Mouse (Mus musculus) heart, embryonic 12.5 days (tissue): ENCODE data around the gene Nkx1-2. TPM values are rescaled to one million over a fixed set of nuclear protein-coding genes. Genes with fewer than 3 reads are reported as not detected.

Experiments
- ATAC-seq: fragments of 200-750 bp; cut with Nextera tagmentation; 2 replicates; pipeline ENCODE4 v1.8.0; 2017; ENCODE audit warnings: moderate TSS enrichment, moderate library complexity; ENCODE audit not compliant: insufficient number of reproducible peaks, low FRiP score
- H3K27ac ChIP-seq: fragments of 300-500 bp; sonication (generic); 2 replicates; pipeline ENCODE4 v1.5.1; 2016; ENCODE audit warnings: mild to moderate bottlenecking, moderate library complexity; ENCODE audit not compliant: poor library complexity, severe bottlenecking
- H3K27me3 ChIP-seq: fragments of 300-500 bp; sonication (generic); replicated peaks from 2 replicates; pipeline ENCODE4 v1.6.1; 2016; ENCODE audit warnings: mild to moderate bottlenecking, moderate library complexity
- H3K36me3 ChIP-seq: fragments of 300-500 bp; sonication (generic); 2 replicates; pipeline ENCODE4 v1.6.1; 2016; ENCODE audit warnings: mild to moderate bottlenecking, moderate library complexity
- H3K4me1 ChIP-seq: fragments of 300-500 bp; sonication (generic); replicated peaks from 2 replicates; pipeline ENCODE4 v1.6.1; 2016; ENCODE audit warnings: mild to moderate bottlenecking
- H3K4me2 ChIP-seq: fragments of 300-500 bp; sonication (generic); 2 replicates; pipeline ENCODE4 v1.6.1; 2016; ENCODE audit warnings: mild to moderate bottlenecking, moderate library complexity
- H3K4me3 ChIP-seq: fragments of 300-500 bp; sonication (generic); 2 replicates; pipeline ENCODE4 v1.5.1; 2016; ENCODE audit warnings: mild to moderate bottlenecking
- H3K9ac ChIP-seq: fragments of 300-500 bp; sonication (generic); 2 replicates; pipeline ENCODE4 v1.6.1; 2016; ENCODE audit warnings: mild to moderate bottlenecking, moderate library complexity
- H3K9me3 ChIP-seq: fragments of 300-500 bp; sonication (generic); replicated peaks from 2 replicates; pipeline ENCODE4 v1.6.1; 2016; ENCODE audit warnings: mild to moderate bottlenecking, moderate library complexity
- WGBS: fragments of 180-500 bp; shearing (Covaris S2); methylation state at CpG from one replicate; pipeline ENCODE4 v1.1.7; 2016; 5-methylcytosine and 5-hydroxymethylcytosine counted together
- polyA plus RNA-seq: library from polyadenylated mRNA; unstranded; fragments of >200 nt; fragmentation: Nextera tagmentation; extraction: Ambion mirVana; gene quantifications from 2 replicates; pipeline ENCODE4 v1.2.1, GENCODE M21; 2016

The Nkx1-2 gene
- polyA plus RNA-seq, 1 experiment from 2014 or later = not detected

- 41% methylated on average over 3 of the region's 3 CpGs for WGBS
- ATAC-seq = no peak
- H3K4me1 ChIP-seq = 0 out of 2 replicates have a peak, but pooled peaks cover 4% of the 10 kb centered on the region
- no peaks in the 10 kb centered on the region for H3K27me3 ChIP-seq
- H3K27ac ChIP-seq = no peak overlapping the region
- H3K9ac ChIP-seq = no peak overlapping the region
- H3K4me2 ChIP-seq = no peak overlapping the region
- H3K36me3 ChIP-seq = peaks cover 74% of the 10 kb centered on the region
- no peak overlapping the region for H3K4me3 ChIP-seq
- no peaks in the 10 kb centered on the region for H3K9me3 ChIP-seq
These were observed 40.2 kb downstream of the Nkx1-2 start for GRCm38 (mm10) chr7:132559138-132559766.

GRCm38 (mm10) chr7:132558141-132558736 is 41.2 kb downstream of the Nkx1-2 start:
- H3K27ac ChIP-seq = no peak overlapping the region
- H3K4me3 ChIP-seq = no peak overlapping the region
- no peak overlapping the region for H3K9ac ChIP-seq
- peaks cover 64% of the 10 kb centered on the region for H3K36me3 ChIP-seq
- no peak for ATAC-seq
- H3K27me3 ChIP-seq = no peaks in the 10 kb centered on the region
- H3K4me2 ChIP-seq = no peak overlapping the region
- no peaks in the 10 kb centered on the region for H3K9me3 ChIP-seq
- H3K4me1 ChIP-seq = 0 out of 2 replicates have a peak, but pooled peaks cover 4% of the 10 kb centered on the region
- WGBS = 71% methylated on average over 7 of the region's 7 CpGs

- H3K9ac ChIP-seq = peak overlapping the region; percentile 25; the same call in 1 of the 2 replicates
- no peak for ATAC-seq
- H3K27ac ChIP-seq = no peak overlapping the region
- H3K36me3 ChIP-seq = peaks cover 47% of the 10 kb centered on the region
- H3K4me2 ChIP-seq = no peak overlapping the region
- no peaks in the 10 kb centered on the region for H3K9me3 ChIP-seq
- no peaks in the 10 kb centered on the region for H3K27me3 ChIP-seq
- 86% methylated on average over 5 of the region's 5 CpGs for WGBS
- 0 out of 2 replicates have a peak, but pooled peaks cover 4% of the 10 kb centered on the region for H3K4me1 ChIP-seq
- no peak overlapping the region for H3K4me3 ChIP-seq
These were observed 42.9 kb downstream of the Nkx1-2 start for GRCm38 (mm10) chr7:132556575-132556974.

GRCm38 (mm10) chr7:132555911-132556310 is 43.5 kb downstream of the Nkx1-2 start:
- Histone ChIP-seq H3K4me3 (no peak overlapping the region), H3K27me3 (no peaks in the 10 kb centered on the region), H3K36me3 (peaks cover 41% of the 10 kb centered on the region), H3K4me2 (no peak overlapping the region), H3K9ac (no peak overlapping the region), H3K27ac (no peak overlapping the region), H3K4me1 (0 out of 2 replicates have a peak, but pooled peaks cover 4% of the 10 kb centered on the region), H3K9me3 (no peaks in the 10 kb centered on the region)
- WGBS = 25% methylated on average over 4 of the region's 4 CpGs
- ATAC-seq = no peak

- H3K4me2 ChIP-seq = no peak overlapping the region
- no peaks in the 10 kb centered on the region for H3K27me3 ChIP-seq
- ATAC-seq = no peak
- H3K4me3 ChIP-seq = no peak overlapping the region
- no peaks in the 10 kb centered on the region for H3K9me3 ChIP-seq
- H3K4me1 ChIP-seq = 0 out of 2 replicates have a peak, but pooled peaks cover 3% of the 10 kb centered on the region
- peaks cover 23% of the 10 kb centered on the region for H3K36me3 ChIP-seq
- no peak overlapping the region for H3K27ac ChIP-seq
- H3K9ac ChIP-seq = no peak overlapping the region
- 76% methylated on average over 2 of the region's 2 CpGs for WGBS
These were observed 45.3 kb downstream of the Nkx1-2 start for GRCm38 (mm10) chr7:132554091-132554490.

GRCm38 (mm10) chr7:132551351-132552126 is 47.9 kb downstream of the Nkx1-2 start:
- Histone ChIP-seq H3K9ac (peak overlapping the region; percentile 57), H3K9me3 (no peaks in the 10 kb centered on the region), H3K36me3 (peaks cover 1% of the 10 kb centered on the region), H3K4me1 (no peaks in the 10 kb centered on the region), H3K4me3 (peak overlapping the region; percentile 51), H3K4me2 (peak overlapping the region; percentile 78), H3K27ac (no peak overlapping the region), H3K27me3 (no peaks in the 10 kb centered on the region)
- 2% methylated on average over 27 of the region's 27 CpGs for WGBS
- peak; percentile 94 for ATAC-seq

GRCm38 (mm10) chr7:132547126-132547525 is 52.3 kb downstream of the Nkx1-2 start:
- Histone ChIP-seq H3K36me3 (no peaks in the 10 kb centered on the region), H3K27ac (no peak overlapping the region), H3K4me2 (no peak overlapping the region), H3K27me3 (no peaks in the 10 kb centered on the region), H3K4me1 (no peaks in the 10 kb centered on the region), H3K9me3 (no peaks in the 10 kb centered on the region), H3K4me3 (no peak overlapping the region), H3K9ac (no peak overlapping the region)
- no peak for ATAC-seq
- 66% methylated on average over 3 of the region's 3 CpGs for WGBS

Other genes with a start within 250 kb of the Nkx1-2 start
- gene Oat, start 23.2 kb downstream of the Nkx1-2 start, polyA plus RNA-seq = 161 and 163 TPM in 2 replicates
- gene Lhpp, start 11.0 kb upstream of the Nkx1-2 start, polyA plus RNA-seq = 23.5 and 23.6 TPM in 2 replicates
- gene Fam53b, start 214.2 kb upstream of the Nkx1-2 start, polyA plus RNA-seq = 15.3 and 17.0 TPM in 2 replicates